ENCODE assay signal across 7 mouse cellular contexts in the genomic region with DNA sequence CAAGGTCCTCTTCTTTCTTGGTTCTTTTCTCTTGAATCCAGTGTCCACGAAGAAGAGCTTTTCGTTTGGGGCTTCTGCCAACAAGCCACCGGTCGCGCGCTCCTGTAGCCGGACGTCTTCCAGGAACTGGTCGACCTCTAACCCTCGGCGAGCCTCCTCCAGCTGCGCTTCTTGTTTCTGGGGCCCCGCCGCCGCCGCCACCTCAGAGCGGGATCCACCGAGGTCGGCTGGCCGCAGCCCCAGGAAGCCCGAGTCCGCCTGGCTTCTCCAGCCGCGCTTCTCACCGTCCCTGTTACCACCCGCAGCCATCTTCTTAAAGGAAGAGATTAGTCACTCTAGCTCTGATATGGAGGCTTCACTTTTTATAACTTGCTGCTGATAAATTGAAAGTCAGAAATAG.
A peak's percentile ranks its signal among the peaks of the same experiment; 100 is the strongest.
DNase-seq lines count a peak whose midpoint lies in the region; ATAC-seq and TF ChIP-seq lines count a peak whose summit lies in the region.

No protein-coding gene starts in this region.

- peak overlapping the region; percentile 37 for H3K4me3 ChIP-seq in ES-Bruce4 (ENCODE audit: low read depth, low read length)
- H3K4me3 ChIP-seq in heart, embryonic 16.5 days (ENCODE audit: low read length) = peak overlapping the region; percentile 40
- peak overlapping the region; percentile 14; the same call in 1 of the 2 replicates for H3K4me3 ChIP-seq in liver, adult 2 months (ENCODE audit: insufficient read depth, low read depth, low read length)

- no peak for TF ChIP-seq POLR2A in ES-Bruce4 (IDR thresholded peaks at IDR 0.05; ENCODE audit: insufficient read depth, low read length)
- no peak for TF ChIP-seq POLR2A in liver, adult 2 months (IDR thresholded peaks at IDR 0.05; ENCODE audit: extremely low read depth, insufficient read depth, low read length)

- TF ChIP-seq EP300 in ES-Bruce4 (IDR thresholded peaks at IDR 0.05; ENCODE audit: insufficient read depth, low read depth, low read length) = no peak

- no peaks in the 10 kb centered on the region for H3K36me3 ChIP-seq in ES-Bruce4 (ENCODE audit: control insufficient read depth, insufficient read depth, low read length, poor library complexity, severe bottlenecking)
- H3K36me3 ChIP-seq in heart, embryonic 16.5 days (ENCODE audit: control insufficient read depth, insufficient read depth) = no peaks in the 10 kb centered on the region
- H3K36me3 ChIP-seq in liver, adult 2 months (ENCODE audit: control insufficient read depth, insufficient read depth, low read length) = no peaks in the 10 kb centered on the region

- 12% methylated on average over 26 of the region's 26 CpGs for WGBS in heart, embryonic 16.5 days
- 29% methylated on average over 26 of the region's 26 CpGs for WGBS in liver, adult 2 months

- H3K79me2 ChIP-seq in liver, adult 2 months (ENCODE audit: control insufficient read depth, insufficient read depth, low read length) = no peaks in the 10 kb centered on the region

- no peak for ATAC-seq in heart, embryonic 16.5 days (replicated peaks; ENCODE audit: extremely low read depth, insufficient read depth, low FRiP score)

- H3K4me1 ChIP-seq in ES-Bruce4 (ENCODE audit: control insufficient read depth, insufficient read depth, low read length) = no peaks in the 10 kb centered on the region
- H3K4me1 ChIP-seq in heart, embryonic 16.5 days (ENCODE audit: control insufficient read depth, insufficient read depth, low read length) = no peaks in the 10 kb centered on the region
- H3K4me1 ChIP-seq in liver, adult 2 months (ENCODE audit: control insufficient read depth, insufficient read depth, low read length) = no peaks in the 10 kb centered on the region

- peak overlapping the region; percentile 61 for H3K4me2 ChIP-seq in heart, embryonic 16.5 days (ENCODE audit: low read depth, low read length)

- H3K27me3 ChIP-seq in ES-Bruce4 (ENCODE audit: control insufficient read depth, insufficient read depth, low read length, poor library complexity, severe bottlenecking) = peaks cover 3% of the 10 kb centered on the region; the same call in 1 of the 2 replicates
- no peaks in the 10 kb centered on the region for H3K27me3 ChIP-seq in heart, embryonic 16.5 days (ENCODE audit: control insufficient read depth, insufficient read depth, low read length)
- H3K27me3 ChIP-seq in liver, adult 2 months (ENCODE audit: control insufficient read depth, insufficient read depth, low read length) = no peaks in the 10 kb centered on the region

- peak; percentile 13 for DNase-seq in WW6 (ENCODE audit: low read depth, low spot score)
- DNase-seq in liver, adult 2 months (ENCODE audit: extremely low read depth, low read depth, low spot score) = no peak
- DNase-seq in testis, postnatal 10 days (ENCODE audit: low spot score) = peak; percentile 43
- no peak for DNase-seq in right cerebral cortex, postnatal 10 days (ENCODE audit: low spot score in 2 of 2)
- no peak for DNase-seq in right cerebral cortex, postnatal 25 days

- no peak overlapping the region for H3K27ac ChIP-seq in ES-Bruce4 (ENCODE audit: insufficient read depth, low read length)
- H3K27ac ChIP-seq in heart, embryonic 16.5 days (ENCODE audit: low read length) = no peak overlapping the region
- no peak overlapping the region for H3K27ac ChIP-seq in liver, adult 2 months (replicated peaks; ENCODE audit: insufficient read depth, low read depth, low read length)

- H3K9ac ChIP-seq in ES-Bruce4 (ENCODE audit: low read depth, poor library complexity, severe bottlenecking) = peak overlapping the region; percentile 19; the same call in 1 of the 2 replicates
- H3K9ac ChIP-seq in heart, embryonic 16.5 days (ENCODE audit: low read length) = no peak overlapping the region
- H3K9ac ChIP-seq in liver, adult 2 months (ENCODE audit: low read depth, low read length) = no peak overlapping the region

- TF ChIP-seq CTCF in ES-Bruce4 (IDR thresholded peaks at IDR 0.05; ENCODE audit: low read depth, low read length) = no peak
- no peak for TF ChIP-seq CTCF in liver, adult 2 months (IDR thresholded peaks at IDR 0.05; ENCODE audit: low read depth, low read length)

- no peaks in the 10 kb centered on the region for H3K9me3 ChIP-seq in ES-Bruce4 (replicated peaks; ENCODE audit: control insufficient read depth, insufficient read depth, low read length, poor library complexity, severe bottlenecking)
- H3K9me3 ChIP-seq in heart, embryonic 16.5 days (replicated peaks; ENCODE audit: control insufficient read depth, low read length) = no peaks in the 10 kb centered on the region

Comparison
In these comparisons a context has a peak if more than half of its experiments do, and no peak if none do; other contexts are left out.
1. DNase-seq: peak in WW6 (single experiment) and testis, postnatal 10 days (single experiment); none in liver, adult 2 months (single experiment), right cerebral cortex, postnatal 10 days (0 of 2) and right cerebral cortex, postnatal 25 days (single experiment).
2. Peak in every context shown above with its lines, with median percentiles within 50 percentile points of each other: H3K4me3 ChIP-seq.